Mouse (Mus musculus) gastrocnemius, adult 8-10 months (tissue): ENCODE measurements around the gene Ints3. TPM values are rescaled to one million over a fixed set of nuclear protein-coding genes. Genes with fewer than 3 reads are reported as not detected.
A peak's percentile ranks its signal among the peaks of the same experiment; 100 is the strongest.

Source experiments
- DNase-seq, 2 experiments: peaks; one replicate each; pipeline ENCODE4 v3.0.0; 2022; ENCODE audit warnings: low spot score in 2 of 2
- total RNA-seq, 4 experiments: library from RNA; stranded (reverse); gene quantifications; 2 replicates each; pipeline ENCODE4 v1.2.4; 2022

The Ints3 gene
- total RNA-seq, 4 experiments from 2014 or later, result 14.0 to 16.8 (median 14.8) TPM

DNA sequence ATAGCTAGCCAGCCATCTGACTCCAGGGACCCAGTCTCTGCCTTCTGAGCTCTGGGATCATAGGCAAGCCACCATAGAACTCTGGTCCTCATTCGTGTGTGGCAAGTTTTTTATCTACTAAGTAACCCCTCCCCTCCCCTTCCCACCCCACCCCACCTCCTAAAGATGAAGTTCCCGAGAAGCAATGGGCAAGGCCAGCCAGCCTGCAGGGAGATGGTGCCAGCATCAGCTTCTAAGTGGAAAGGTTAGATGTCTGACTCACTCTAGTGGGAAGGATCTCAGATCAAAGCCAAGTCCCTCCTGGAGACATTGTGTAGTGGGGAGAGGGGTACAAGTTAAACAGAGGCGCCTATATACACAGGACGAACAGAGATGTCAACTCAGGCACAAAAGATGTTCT is 42.4 kb downstream of the Ints3 start:
- DNase-seq, result no peak

DNA sequence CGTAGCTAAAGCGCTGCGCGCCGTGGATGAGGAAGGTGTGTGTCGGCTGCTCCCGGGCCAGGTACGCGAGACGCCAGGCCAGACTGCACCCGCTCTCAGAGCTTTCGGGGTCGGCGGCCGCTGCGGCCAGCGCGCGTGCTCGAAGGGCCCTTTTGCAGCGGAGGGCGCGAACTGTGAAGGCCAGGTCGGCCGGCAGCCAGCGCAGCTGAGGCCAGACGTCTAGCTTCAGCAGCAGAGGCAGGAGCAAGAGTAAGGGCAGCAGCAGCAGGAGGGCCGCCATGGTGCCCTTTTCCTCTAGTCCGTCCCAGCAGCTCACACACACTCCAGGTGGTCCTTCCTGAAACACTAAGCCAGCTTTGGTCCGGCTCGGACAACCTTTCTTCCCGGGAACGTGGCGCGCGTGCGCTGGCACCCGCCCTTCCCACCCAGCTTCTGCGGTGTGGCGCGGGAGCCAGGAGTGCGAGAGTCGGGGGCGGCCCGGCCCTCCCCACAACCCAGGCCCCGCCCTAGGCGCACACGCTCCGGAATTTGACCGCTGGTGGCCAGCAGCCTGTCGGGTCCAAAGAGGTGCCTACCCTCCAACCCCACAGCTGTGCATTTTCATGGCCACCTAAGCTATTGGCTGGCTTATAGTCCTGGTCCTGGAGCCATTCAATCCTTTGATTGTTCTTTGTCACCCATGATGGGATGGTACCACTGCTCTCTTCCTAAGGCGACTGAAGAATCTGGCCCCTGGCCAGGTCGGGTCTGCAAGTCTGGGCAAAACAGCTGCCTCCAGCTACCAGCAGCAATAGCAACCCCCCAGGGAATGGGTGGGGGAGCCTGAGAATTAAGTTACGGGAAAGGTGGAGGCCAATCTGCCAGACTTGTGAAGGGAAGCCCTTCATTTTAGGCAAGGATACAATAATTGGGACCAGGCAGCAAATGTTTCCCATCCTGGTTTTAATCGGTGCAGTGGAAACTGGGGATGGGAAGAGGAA is 43.6 kb downstream of the Ints3 start, which contains the start of gene Slc27a3:
Gene Slc27a3, minus strand, starts transcription at position 428 of the 980 bp plus-strand sequence.
- peak in 1 of 2 experiments; percentile 31 for DNase-seq

DNA sequence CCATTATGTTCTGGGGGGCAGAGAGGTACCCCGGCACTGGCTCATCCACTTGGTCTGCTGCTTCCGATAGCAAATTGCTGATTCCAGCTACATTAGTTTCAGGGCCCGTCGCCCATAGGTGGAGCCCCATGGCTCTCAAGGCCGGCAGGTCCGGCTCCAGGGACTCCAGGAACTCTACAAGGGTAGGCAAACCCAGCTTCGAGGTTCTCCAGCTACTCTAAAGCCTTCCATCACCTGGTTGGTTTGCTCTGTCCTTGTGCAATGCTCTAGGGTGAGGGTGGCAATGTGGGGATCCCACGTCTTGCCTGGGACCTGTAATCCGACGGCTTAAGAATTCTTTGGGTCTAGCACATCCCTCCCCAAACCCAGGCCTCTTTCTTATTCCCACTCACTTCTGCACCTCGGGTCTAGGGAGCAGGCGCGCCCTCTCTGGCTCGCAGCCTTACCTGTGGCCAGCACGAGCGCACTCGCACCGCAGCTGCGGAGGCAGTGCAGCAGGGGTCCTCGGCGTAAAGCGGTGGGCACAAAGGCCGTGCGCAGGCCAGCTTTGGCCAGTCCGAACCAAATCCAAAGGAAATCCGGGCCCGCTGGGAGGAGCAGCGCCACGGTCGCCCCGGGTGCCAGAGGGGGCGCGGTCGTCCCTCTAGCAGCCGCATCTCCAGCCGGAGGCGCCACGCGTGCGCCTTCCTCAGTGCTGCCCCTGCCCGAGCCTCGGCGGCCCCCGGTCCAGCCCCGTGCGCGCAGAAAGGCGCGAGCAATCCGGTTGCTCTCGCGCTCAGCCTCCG is 44.5 kb downstream of the Ints3 start:
- peak in 1 of 2 experiments; percentile 14 for DNase-seq

DNA sequence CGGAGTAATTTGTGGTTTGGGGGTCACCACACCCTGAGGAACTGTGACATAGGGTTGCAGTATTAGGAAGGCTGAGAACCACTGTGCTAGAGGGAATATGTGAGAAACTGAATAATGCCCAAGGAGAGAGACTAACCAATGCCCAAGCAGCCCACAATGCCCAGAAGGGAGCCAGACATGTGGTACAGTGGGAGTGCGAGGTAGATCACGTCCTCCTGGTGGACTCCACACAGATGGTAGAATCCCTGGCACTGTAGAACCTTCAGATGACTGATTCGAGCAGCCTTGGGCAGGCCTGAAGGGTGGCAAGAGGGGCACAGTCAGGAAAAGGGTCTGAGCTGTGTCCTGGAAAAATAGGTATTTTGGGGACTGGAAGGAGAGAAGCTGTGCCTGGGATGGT is 45.2 kb downstream of the Ints3 start:
- DNase-seq, result no peak

DNA sequence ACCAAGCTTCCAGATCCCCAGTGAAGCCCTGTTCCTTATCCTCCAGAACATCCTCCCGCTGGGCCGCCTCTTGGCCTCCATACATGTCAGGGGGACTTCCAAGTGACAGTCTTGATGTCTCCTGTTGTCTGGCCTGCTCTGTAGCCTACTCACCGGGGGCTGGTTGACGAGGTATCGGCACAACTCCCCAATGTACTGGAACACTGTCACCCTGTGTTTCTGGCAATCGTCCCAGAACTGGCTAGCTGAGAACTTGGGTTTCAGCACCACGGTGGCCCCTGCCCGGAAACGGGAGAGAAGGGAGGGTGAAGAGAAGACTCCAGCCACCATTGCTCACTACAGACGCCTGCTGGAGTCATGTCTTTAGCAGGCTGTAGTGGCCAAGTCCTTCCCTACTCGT is 45.9 kb downstream of the Ints3 start:
- DNase-seq, result peak in 1 of 2 experiments; percentile 34

DNA sequence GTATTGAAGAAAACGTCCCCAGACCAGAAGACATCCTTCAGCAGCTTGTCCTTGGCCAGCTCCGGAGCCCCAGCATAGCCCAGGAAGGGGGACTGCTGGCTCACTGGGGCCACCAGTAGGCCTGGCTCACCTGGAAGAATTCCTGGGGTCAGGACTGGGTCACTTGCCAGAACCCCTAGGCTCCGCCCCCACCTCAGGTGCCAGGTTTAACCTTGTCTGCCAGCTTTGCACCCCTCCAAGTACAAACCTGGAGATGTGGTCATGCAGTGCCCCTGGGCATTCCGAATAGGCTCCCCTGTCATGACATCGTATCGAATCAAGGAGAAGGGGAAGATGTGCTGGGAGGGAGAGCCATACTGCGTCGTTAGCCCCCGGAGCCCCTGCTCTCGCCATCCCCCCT is 46.6 kb downstream of the Ints3 start:
- DNase-seq, result no peak

DNA sequence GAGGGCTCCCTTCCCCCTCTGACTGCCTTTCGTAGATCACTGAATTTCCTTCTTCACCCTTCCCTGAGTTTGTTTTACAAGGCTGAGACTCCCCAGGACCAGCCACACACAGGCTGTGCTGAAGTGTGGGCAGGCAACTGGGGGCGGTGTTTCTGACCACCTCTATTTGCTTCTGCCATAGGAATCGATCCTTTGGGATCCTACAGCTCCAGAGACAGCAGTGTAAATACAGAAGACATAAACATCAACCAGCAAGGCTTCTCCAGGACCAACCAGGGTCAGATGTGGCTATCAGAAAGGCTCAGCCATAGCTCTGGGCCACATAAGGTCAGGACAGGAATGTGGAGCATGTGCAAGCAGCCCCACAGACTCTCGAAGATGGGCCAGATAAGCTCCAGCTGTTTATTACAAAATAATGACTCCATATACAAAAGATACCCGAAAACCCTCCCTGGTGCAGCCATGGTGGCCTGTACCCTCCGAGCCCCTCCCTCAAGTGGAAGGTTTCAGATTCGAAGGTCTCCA is 48.5 kb downstream of the Ints3 start:
- no peak for DNase-seq

DNA sequence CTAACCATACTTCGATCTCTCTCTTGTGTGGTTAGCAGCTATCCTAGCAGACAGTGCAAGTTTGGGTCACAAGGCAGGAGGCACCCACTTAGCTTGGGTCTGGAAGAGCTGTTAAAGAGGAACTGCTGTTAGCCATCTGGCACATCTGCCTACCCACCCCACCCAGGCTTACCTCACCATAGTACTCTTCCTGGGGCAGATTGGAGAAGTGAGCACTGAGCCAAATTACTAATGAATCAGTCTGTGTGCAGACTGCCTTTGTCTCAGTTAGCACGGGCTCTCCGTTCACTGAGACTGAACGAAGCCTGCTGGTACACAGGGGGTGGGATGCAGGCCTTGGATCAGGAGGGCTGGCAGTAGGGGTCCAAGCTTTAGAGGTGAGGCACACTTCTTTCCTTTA is 49.7 kb downstream of the Ints3 start:
- no peak for DNase-seq

DNA sequence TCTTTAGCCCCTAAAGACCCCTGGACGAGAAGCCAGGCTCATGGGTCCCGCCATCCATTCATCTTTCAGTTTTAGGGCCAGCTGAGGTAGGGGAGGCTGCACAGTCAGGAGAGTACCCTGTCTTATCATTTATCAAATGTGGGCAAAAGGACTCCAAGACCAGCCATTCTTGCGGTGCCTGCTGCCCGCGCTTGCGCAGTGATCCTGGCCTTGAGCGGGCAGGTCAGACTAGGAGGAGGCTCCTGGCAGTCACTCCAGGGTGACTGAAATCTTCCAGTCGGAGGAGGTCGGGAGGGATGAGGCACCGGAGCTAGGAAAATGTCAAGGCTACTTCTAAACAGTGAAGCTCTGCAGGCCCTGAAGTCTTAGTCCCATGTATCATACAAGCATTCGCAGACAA is 51.7 kb downstream of the Ints3 start:
- no peak for DNase-seq

DNA sequence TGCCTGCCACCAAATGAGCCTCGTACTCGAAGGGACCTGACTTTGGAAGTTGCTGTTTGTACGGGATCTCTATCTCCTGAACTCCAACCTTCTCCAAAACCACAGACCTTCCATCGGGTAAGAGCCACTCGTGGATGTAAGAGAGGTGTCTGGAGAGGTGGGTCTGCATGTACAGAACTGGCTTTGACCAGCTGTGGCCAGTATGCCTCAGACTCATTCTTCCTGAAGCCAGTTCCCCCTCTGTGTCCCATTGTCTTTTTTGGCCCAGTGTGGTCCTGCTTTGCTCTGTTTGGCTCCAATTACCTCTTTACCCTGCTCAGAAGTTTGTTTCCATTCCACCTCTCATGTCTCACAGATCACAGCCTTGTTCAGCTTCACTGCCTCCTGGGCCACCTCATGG is 54.9 kb downstream of the Ints3 start:
- DNase-seq, result no peak

DNA sequence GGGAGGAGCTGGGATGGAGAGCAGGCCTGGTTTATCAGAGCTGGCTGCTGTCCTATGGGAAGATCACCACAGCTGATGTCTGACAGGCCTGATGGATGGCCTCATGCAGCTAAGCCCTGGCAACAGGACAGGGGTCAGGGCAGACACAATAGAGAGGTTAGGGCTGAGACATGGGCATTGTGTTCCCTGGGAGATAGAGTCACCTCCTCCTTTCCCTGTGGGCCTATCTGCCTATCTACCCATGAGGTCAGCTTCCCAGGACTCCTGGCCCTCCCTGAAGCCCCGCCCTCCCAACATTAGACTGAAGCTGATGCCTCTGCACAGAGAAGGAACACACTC is 57.2 kb downstream of the Ints3 start:
- no peak for DNase-seq

DNA sequence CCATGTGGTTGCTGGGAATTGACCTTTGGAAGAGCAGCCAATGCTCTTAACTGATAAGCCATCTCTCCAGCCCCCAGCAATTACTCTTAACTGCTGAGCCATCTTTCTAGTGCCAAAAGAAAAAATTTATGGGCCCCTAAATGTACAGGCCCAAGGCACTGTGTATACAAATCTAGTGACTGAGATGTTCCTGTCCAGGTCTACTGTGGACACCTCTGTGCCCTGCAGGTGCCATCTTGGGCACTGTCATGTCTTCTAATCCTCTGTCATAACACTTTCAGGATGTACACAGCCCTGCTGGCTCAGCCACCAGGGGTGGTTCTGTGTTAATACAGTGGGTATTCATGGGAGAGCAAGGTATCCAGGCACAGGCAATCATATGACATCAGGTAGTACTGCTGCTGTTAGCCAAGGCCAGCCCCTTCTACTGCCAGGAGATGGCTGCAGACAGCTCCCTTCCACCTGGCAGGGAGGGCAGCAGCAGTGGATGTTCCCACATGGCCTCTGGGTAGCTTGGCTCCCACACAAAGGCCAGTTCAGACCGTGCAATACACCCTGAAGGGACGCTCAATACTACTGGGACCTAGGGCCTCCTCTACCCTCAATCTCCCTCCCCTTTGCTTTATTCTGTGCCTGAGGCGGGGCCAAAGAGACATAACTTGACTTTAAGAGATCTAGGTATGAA is 57.7 kb downstream of the Ints3 start:
- no peak for DNase-seq

DNA sequence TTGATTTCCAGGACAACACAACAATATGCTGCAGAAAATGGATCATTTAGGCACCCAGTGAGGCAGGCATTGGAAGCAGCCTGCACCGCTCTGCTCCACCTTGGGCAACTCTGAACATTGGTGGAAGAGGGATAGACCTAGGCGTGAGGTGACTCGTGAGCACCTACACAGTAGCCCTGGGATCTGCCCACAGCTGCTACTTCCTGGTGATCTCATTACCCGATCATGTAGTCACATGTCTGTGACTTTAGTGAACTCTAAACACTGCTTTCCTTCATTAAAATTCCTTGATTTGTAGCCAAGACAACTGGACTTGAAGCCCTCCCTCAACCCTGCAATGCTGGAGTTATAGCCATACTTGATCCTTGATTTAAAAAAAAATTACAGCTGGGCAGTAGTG is 59.1 kb downstream of the Ints3 start:
- no peak for DNase-seq

DNA sequence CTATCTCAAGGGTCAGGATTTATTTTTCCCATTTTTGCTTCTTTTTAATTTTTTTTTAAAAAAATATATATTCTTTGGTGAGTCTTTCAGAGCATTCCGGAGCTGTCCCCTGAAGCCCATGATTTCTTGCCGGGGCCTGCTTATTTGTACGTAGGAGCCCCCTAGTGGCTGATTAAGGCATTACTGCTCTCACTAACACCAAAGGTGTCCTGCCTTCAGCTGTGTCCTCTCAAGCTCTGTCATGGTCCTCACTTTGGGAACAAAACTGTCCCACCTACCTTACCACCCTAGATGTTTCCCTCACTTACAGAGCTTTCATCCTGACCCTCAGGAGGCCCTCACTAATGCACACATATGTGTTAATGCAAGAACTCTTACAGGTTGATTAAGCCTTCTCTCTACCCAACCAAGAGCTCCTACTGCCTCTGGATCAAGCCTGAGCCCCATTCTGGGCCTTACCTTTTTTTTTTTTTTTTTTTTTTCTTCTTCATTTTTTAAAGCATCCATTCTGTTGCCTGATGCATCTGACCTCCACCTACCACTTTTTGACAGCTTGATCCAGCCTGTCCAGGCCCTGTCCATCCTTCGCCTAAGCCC is 59.9 kb downstream of the Ints3 start:
- peak; percentile 69 to 73 for DNase-seq

DNA sequence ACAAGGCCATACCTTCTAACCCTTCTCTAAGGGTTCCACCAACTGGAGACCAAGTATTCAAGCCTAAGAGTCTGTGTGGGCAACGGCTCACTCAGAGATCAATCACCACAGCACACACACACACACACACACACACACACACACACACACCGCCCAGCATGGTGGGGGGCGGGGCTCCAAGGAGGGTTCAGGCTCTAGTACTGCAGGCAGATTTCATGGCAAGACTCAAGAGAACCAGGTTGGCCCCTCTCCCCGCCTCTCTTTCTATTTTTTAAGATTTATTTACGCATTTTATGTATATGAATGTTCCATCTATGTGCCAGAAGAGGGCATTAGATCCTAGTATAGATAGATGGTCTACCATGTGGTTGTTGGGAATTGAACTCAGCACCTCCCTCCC is 60.6 kb downstream of the Ints3 start:
- DNase-seq, result no peak

DNA sequence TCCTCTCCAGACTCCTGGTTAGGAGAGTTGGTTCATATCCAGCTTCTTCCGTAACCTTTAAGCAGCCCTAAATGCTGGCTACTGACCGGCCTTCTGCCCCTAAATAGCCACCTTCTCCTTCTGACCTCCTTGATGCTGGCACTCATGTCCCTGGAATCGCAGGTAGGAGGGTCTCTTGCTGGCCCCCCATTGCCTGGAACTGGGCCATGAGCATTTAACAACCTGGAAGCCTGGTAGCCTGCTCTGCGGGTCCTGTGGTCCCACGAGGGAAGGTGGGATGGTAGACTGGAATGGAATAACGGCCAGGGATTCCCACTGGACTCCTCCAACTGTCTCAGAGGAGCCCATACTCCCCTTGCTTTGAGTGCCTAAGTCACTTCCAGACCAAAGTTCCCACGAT is 61.6 kb downstream of the Ints3 start:
- no peak for DNase-seq

DNA sequence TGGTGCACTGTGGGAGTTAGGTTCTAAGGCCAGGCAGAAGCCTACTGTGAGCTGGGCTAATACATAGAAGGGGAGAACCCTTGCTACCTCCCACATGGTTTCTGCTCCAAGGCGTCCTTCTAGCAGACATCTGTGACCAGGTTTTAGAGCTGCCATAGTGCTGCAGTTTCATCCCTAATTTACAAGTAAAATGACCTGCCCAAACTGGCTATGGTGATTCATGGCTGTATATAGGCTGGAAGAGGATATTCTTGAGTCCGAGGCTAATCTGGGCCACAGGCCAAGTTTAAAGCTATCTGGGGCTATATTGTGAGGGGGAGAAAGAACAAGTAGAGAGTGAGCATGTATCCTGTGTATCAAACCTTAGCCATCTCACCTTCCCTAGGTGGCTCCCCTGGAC is 64.4 kb downstream of the Ints3 start:
- DNase-seq, result no peak

DNA sequence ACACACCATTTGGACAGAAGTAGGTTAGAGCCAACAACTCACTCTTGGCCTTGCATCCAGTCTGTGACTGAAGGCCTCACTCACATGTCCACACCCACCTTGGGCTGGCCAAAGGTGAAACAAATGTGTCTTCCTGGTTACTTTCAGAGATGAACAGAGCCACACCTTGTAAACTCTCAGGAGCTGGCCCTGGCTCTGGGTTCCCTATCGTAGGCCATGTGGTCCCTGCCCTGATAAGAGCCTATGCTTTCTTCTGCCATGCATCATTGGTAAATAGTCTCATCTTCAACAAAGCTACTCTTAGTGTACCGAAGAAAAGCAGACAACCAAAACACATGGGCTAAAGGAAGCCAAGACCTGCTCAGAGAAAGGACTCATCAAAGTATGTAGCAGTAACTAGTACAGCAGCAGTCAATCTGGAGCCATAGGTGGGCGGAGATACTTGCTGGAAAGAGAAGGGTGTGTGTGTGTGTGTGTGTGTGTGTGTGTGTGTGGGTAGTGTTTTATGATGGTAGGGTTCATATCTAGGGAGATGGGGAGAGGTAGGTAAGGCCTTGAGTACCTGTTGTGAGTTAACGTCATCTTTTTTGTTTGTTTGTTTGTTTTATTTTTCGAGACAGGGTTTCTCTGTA is 66.3 kb downstream of the Ints3 start:
- DNase-seq, result no peak

DNA sequence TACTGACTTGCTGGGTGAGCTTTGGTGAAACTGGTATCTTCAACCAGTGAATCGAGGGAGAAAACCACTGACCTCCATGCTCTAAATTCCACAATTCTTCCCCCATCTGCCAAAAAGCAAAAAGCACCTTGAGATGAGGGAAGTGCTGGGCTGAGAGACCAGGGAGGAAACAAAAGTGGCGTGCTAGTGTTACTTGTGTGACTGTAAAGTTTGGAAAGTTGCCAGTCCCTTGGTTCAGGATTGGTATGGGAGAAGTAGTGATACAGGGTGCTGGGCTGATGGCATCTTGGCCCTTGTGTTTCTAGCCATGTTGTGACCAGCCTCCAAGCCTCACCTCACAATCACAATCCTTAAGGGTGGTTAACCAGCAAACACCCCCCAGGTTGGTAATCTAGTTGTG is 71.1 kb downstream of the Ints3 start:
- no peak for DNase-seq

DNA sequence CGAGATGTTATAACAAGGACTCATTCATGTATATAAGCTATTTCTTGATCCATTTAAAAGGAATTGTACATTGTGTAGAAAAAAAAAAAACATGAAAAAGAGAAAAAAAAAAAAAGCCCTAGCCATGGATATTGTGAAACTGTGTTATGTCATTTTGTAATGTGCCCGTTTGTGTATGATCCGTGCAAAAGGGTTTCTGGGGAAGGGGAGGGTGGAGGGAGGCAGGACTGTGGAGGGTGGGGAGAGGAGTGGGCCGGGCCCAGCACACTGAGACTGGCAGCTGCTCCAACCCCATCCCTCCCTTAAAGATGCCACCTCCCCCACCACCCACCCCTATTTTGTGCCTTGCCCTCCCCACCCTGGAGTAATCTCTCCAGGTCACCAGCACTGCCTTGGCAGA is 71.9 kb downstream of the Ints3 start:
- no peak for DNase-seq

DNA sequence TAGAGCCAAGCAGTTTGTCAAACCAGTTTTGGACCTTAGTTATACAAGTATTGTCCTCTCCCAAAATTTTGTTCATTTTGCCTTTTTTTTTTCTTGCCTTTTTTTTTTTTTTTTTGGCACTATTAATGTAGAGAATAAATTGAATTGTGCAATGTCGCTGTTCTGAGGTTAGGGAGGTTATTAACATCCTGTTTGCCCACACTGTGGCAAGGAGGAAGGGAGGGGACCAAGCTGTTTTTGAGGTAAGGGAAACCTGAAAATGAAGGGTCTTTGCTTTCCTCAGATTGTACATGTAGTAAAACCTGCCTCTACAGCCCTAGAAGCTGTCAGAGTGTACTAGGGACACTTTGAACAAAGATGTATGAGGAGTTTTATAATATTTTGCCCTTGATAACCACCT is 74.2 kb downstream of the Ints3 start:
- DNase-seq, result no peak
